Mouse (Mus musculus) CH12.LX (cell line): ENCODE results near the gene Npas3. TPM values are rescaled to one million over a fixed set of nuclear protein-coding genes. Genes with fewer than 3 reads are reported as not detected.

Experiments used
- DNase-seq: peaks from one replicate; pipeline ENCODE4 v3.0.0-alpha.2; 2013; ENCODE audit errors: extremely low read depth
- H3K27ac ChIP-seq: 2 replicates; pipeline ENCODE4 v1.5.1; 2012; ENCODE audit warnings: low read depth, mild to moderate bottlenecking, control low read depth, moderate library complexity; ENCODE audit not compliant: insufficient read depth
- H3K27me3 ChIP-seq: replicated peaks from 2 replicates; pipeline ENCODE3; 2012; ENCODE audit warnings: inconsistent platforms
- H3K36me3 ChIP-seq, 2 experiments: replicated peaks in 1 of 2; 2 replicates each; pipeline versions ENCODE3 to v1.6.1; 2012; ENCODE audit warnings: inconsistent platforms in 1 of 2, low read length in 1 of 2, mild to moderate bottlenecking in 1 of 2, mixed read lengths in 1 of 2, moderate library complexity in 1 of 2; ENCODE audit not compliant: control insufficient read depth in 1 of 2, insufficient read depth in 1 of 2
- H3K4me1 ChIP-seq, 2 experiments: 2 replicates each; pipeline ENCODE4 v1.6.1; 2012; ENCODE audit warnings: inconsistent platforms in 1 of 2, moderate library complexity in 1 of 2; ENCODE audit not compliant: insufficient read depth in 2 of 2, control insufficient read depth in 1 of 2
- H3K4me2 ChIP-seq: 2 replicates; pipeline ENCODE4 v1.6.1; 2012; ENCODE audit warnings: low read depth, mild to moderate bottlenecking, control low read depth; ENCODE audit not compliant: poor library complexity, insufficient read depth, severe bottlenecking
- H3K4me3 ChIP-seq, 3 experiments: fragments of 150-350 bp in 1 of 3; sonication (generic) in 1 of 3; replicated peaks in 1 of 3; 2 replicates each; pipeline versions ENCODE3 to v1.5.1; 2011 to 2012; ENCODE audit warnings: low read depth in 2 of 3, low read length in 2 of 3, mild to moderate bottlenecking in 2 of 3, moderate library complexity in 2 of 3, control low read depth in 1 of 3, improper control_type of control experiment in 1 of 3, inconsistent platforms in 1 of 3, mixed read lengths in 1 of 3; ENCODE audit not compliant: poor library complexity in 1 of 3
- H3K79me2 ChIP-seq: replicated peaks from 2 replicates; pipeline ENCODE4 v1.6.1; 2012; ENCODE audit warnings: mild to moderate bottlenecking, moderate library complexity; ENCODE audit not compliant: control insufficient read depth, poor library complexity, insufficient read depth, severe bottlenecking; ENCODE audit errors: extremely low read depth
- H3K9ac ChIP-seq: 2 replicates; pipeline ENCODE4 v1.6.1; 2012; ENCODE audit warnings: low read depth, mild to moderate bottlenecking, control low read depth, moderate library complexity; ENCODE audit not compliant: insufficient read depth
- H3K9me3 ChIP-seq: replicated peaks from 2 replicates; pipeline ENCODE3; 2012; ENCODE audit warnings: low read length, inconsistent platforms, mixed read lengths
- BHLHE40 ChIP-seq: IDR thresholded peaks from 2 replicates; pipeline ENCODE4 v1.6.1; 2011; ENCODE audit warnings: mild to moderate bottlenecking, low read depth, low read length, improper control_type of control experiment
- GABPA ChIP-seq: IDR thresholded peaks from 2 replicates; pipeline ENCODE4 v1.6.1; 2012; ENCODE audit warnings: low read depth, low read length, improper control_type of control experiment, inconsistent platforms; ENCODE audit not compliant: insufficient replicate concordance
- HCFC1 ChIP-seq: IDR thresholded peaks from 2 replicates; pipeline ENCODE4 v1.6.1; 2012; ENCODE audit warnings: low read depth, mild to moderate bottlenecking, inconsistent platforms, low read length, improper control_type of control experiment
- KAT2A ChIP-seq: IDR thresholded peaks from 2 replicates; pipeline ENCODE4 v1.6.1; 2012; ENCODE audit warnings: low read length, improper control_type of control experiment, inconsistent platforms; ENCODE audit not compliant: insufficient replicate concordance
- MEF2A ChIP-seq: IDR thresholded peaks from 2 replicates; pipeline ENCODE4 v1.6.1; 2014; ENCODE audit warnings: low read depth, mild to moderate bottlenecking, inconsistent platforms, low read length, improper control_type of control experiment, borderline replicate concordance
- PAX5 ChIP-seq: IDR thresholded peaks from 2 replicates; pipeline ENCODE4 v1.6.1; 2012; ENCODE audit warnings: low read length, inconsistent platforms, mixed read lengths
- POLR2A ChIP-seq: IDR thresholded peaks from 2 replicates; pipeline ENCODE4 v1.6.1; 2011; ENCODE audit warnings: low read depth, mild to moderate bottlenecking, improper control_type of control experiment, low read length
- POLR2AphosphoS2 ChIP-seq: IDR thresholded peaks from 2 replicates; pipeline ENCODE4 v1.6.1; 2011; ENCODE audit warnings: low read depth, low read length, improper control_type of control experiment
- dilution Hi-C: fragments of 300-500 bp; cut with MboI; formaldehyde crosslinking; loops from 2 replicates; pipeline ENCODE4 v1.14.3; 2020; ENCODE audit warnings: low sequenced_read_pairs; ENCODE audit not compliant: extremely low pct_unique_long_range_greater_than_20kb, extremely low pct_ligation_motif_present
- in situ Hi-C: fragments of 300-500 bp; cut with MboI; formaldehyde crosslinking; loops from 3 replicates; pipeline ENCODE4 v1.14.3; 2019; ENCODE audit warnings: low sequenced_read_pairs, low pct_ligation_motif_present, low pct_unique_long_range_greater_than_20kb, mixed read lengths
- polyA plus RNA-seq: library from polyadenylated mRNA; unstranded; fragments of >175 nt; gene quantifications from 2 replicates; pipeline ENCODE4 v1.2.1, GENCODE M21; 2012; ENCODE audit warnings: low read depth; ENCODE audit not compliant: insufficient read length
- total RNA-seq, 2 experiments: library from RNA; depleted of rRNA; stranded (reverse); fragments of 300-350 nt in 1 of 2; fragments of >200 nt in 1 of 2; gene quantifications; 2 replicates each; pipeline ENCODE4 v1.2.3; 2012 to 2014

Gene Npas3
- total and polyA plus RNA-seq, 3 experiments = 0.13 TPM; not detected in 1

- Histone ChIP-seq H3K9me3 (no peaks in the 10 kb centered on the region), H3K4me1 (peaks cover 3 to 7% of the 10 kb centered on the region in 2 experiments; a peak in 2 of 4 replicates), H3K4me2 (no peak overlapping the region), H3K4me3 (no peak overlapping the region), H3K79me2 (no peaks in the 10 kb centered on the region), H3K27ac (no peak overlapping the region), H3K36me3 (no peaks in the 10 kb centered on the region), H3K9ac (no peak overlapping the region), H3K27me3 (no peaks in the 10 kb centered on the region)
- in situ Hi-C loops = no loop called here
- no peak for DNase-seq
- TF ChIP-seq BHLHE40 = no peak
- no peak for TF ChIP-seq MEF2A
- TF ChIP-seq GABPA = no peak
- no peak for TF ChIP-seq HCFC1
- TF ChIP-seq POLR2A = no peak
- TF ChIP-seq PAX5 = no peak
- no peak for TF ChIP-seq POLR2AphosphoS2
- TF ChIP-seq KAT2A = no peak
- dilution Hi-C loops = no loop called here
Observed at GRCm38 (mm10) chr12:54121286-54121685, 872.8 kb downstream of the Npas3 start.
